Mouse (Mus musculus) splenic B cell, adult 2 months (primary cell): Measurements from ENCODE around the gene Ms4a4a.

Experiments
- DNase-seq: peaks from one replicate; pipeline ENCODE4 v3.0.0-alpha.2; 2011; ENCODE audit warnings: low read depth, low spot score
- H3K27me3 ChIP-seq: 2 replicates; pipeline ENCODE4 v1.6.1; 2012; ENCODE audit warnings: mild to moderate bottlenecking, low read length, moderate library complexity, mixed read lengths; ENCODE audit not compliant: control insufficient read depth, poor library complexity, insufficient read depth, severe bottlenecking
- H3K36me3 ChIP-seq: 2 replicates; pipeline ENCODE4 v1.6.1; 2012; ENCODE audit warnings: mild to moderate bottlenecking, low read length, moderate library complexity, mixed read lengths; ENCODE audit not compliant: control insufficient read depth, poor library complexity, insufficient read depth, severe bottlenecking

The Ms4a4a gene

GRCm38 (mm10) chr19:11375273-11375672 is at the start of gene Ms4a4a:
Ms4a4a (plus strand) TSS chr19:11375523.
- Histone ChIP-seq H3K36me3 (no peaks in the 10 kb centered on the region), H3K27me3 (no peaks in the 10 kb centered on the region)
- no peak for DNase-seq

- Histone ChIP-seq H3K27me3 (no peaks in the 10 kb centered on the region), H3K36me3 (no peaks in the 10 kb centered on the region)
- DNase-seq: peak; percentile 64
Measured at GRCm38 (mm10) chr19:11335932-11336331, 39.4 kb upstream of the Ms4a4a start, which contains the start of gene Ms4a7. Ms4a7 (minus strand) TSS chr19:11336146.

- no peaks in the 10 kb centered on the region for H3K27me3 ChIP-seq
- DNase-seq: no peak
- no peaks in the 10 kb centered on the region for H3K36me3 ChIP-seq
Measured at GRCm38 (mm10) chr19:11343147-11343546, 32.2 kb upstream of the Ms4a4a start.

GRCm38 (mm10) chr19:11343992-11344391 is 31.3 kb upstream of the Ms4a4a start:
- peak; percentile 56 for DNase-seq
- Histone ChIP-seq H3K36me3 (no peaks in the 10 kb centered on the region), H3K27me3 (no peaks in the 10 kb centered on the region)

GRCm38 (mm10) chr19:11349698-11350481 is 25.4 kb upstream of the Ms4a4a start:
- H3K36me3 ChIP-seq: no peaks in the 10 kb centered on the region
- no peaks in the 10 kb centered on the region for H3K27me3 ChIP-seq
- peak; percentile 27 for DNase-seq

GRCm38 (mm10) chr19:11351878-11352277 is 23.4 kb upstream of the Ms4a4a start:
- H3K27me3 ChIP-seq: no peaks in the 10 kb centered on the region
- H3K36me3 ChIP-seq: no peaks in the 10 kb centered on the region
- peak; percentile 53 for DNase-seq

GRCm38 (mm10) chr19:11355730-11356129 is 19.6 kb upstream of the Ms4a4a start:
- Histone ChIP-seq H3K27me3 (no peaks in the 10 kb centered on the region), H3K36me3 (no peaks in the 10 kb centered on the region)
- peak; percentile 51 for DNase-seq

- Histone ChIP-seq H3K36me3 (no peaks in the 10 kb centered on the region), H3K27me3 (no peaks in the 10 kb centered on the region)
- DNase-seq: peak; percentile 57
Measured at GRCm38 (mm10) chr19:11360106-11360505, 15.2 kb upstream of the Ms4a4a start.

GRCm38 (mm10) chr19:11362002-11362401 is 13.3 kb upstream of the Ms4a4a start:
- H3K36me3 ChIP-seq: no peaks in the 10 kb centered on the region
- DNase-seq: peak; percentile 73
- H3K27me3 ChIP-seq: no peaks in the 10 kb centered on the region

- Histone ChIP-seq H3K27me3 (no peaks in the 10 kb centered on the region), H3K36me3 (no peaks in the 10 kb centered on the region)
- DNase-seq: peak; percentile 31
Measured at GRCm38 (mm10) chr19:11368310-11368709, 7.0 kb upstream of the Ms4a4a start.

GRCm38 (mm10) chr19:11371181-11371580 is 4.1 kb upstream of the Ms4a4a start:
- DNase-seq: no peak
- Histone ChIP-seq H3K36me3 (no peaks in the 10 kb centered on the region), H3K27me3 (no peaks in the 10 kb centered on the region)

GRCm38 (mm10) chr19:11376399-11376798 is 1.1 kb downstream of the Ms4a4a start:
- no peak for DNase-seq
- no peaks in the 10 kb centered on the region for H3K36me3 ChIP-seq
- H3K27me3 ChIP-seq: no peaks in the 10 kb centered on the region

- DNase-seq: peak; percentile 79
- Histone ChIP-seq H3K27me3 (no peaks in the 10 kb centered on the region), H3K36me3 (no peaks in the 10 kb centered on the region)
Measured at GRCm38 (mm10) chr19:11387109-11387508, 11.8 kb downstream of the Ms4a4a start.

GRCm38 (mm10) chr19:11387685-11388084 is 12.4 kb downstream of the Ms4a4a start:
- H3K36me3 ChIP-seq: no peaks in the 10 kb centered on the region
- DNase-seq: peak; percentile 93
- H3K27me3 ChIP-seq: no peaks in the 10 kb centered on the region

GRCm38 (mm10) chr19:11388949-11389348 is 13.6 kb downstream of the Ms4a4a start:
- DNase-seq: peak; percentile 89
- Histone ChIP-seq H3K27me3 (no peaks in the 10 kb centered on the region), H3K36me3 (no peaks in the 10 kb centered on the region)

- no peaks in the 10 kb centered on the region for H3K27me3 ChIP-seq
- no peak for DNase-seq
- no peaks in the 10 kb centered on the region for H3K36me3 ChIP-seq
Measured at GRCm38 (mm10) chr19:11395769-11396168, 20.4 kb downstream of the Ms4a4a start.
